Mouse (Mus musculus) heart, postnatal 0 days (tissue): ENCODE results near the gene Kcnk12.

Experiments
- CTCF ChIP-seq: IDR thresholded peaks from 2 replicates; pipeline ENCODE4 v1.5.1; 2016; ENCODE audit warnings: antibody characterized with exemption, control low read depth, low read depth
- EP300 ChIP-seq: IDR thresholded peaks from 2 replicates; pipeline ENCODE4 v1.6.1; 2016; ENCODE audit warnings: antibody characterized with exemption, low read depth

DNA sequence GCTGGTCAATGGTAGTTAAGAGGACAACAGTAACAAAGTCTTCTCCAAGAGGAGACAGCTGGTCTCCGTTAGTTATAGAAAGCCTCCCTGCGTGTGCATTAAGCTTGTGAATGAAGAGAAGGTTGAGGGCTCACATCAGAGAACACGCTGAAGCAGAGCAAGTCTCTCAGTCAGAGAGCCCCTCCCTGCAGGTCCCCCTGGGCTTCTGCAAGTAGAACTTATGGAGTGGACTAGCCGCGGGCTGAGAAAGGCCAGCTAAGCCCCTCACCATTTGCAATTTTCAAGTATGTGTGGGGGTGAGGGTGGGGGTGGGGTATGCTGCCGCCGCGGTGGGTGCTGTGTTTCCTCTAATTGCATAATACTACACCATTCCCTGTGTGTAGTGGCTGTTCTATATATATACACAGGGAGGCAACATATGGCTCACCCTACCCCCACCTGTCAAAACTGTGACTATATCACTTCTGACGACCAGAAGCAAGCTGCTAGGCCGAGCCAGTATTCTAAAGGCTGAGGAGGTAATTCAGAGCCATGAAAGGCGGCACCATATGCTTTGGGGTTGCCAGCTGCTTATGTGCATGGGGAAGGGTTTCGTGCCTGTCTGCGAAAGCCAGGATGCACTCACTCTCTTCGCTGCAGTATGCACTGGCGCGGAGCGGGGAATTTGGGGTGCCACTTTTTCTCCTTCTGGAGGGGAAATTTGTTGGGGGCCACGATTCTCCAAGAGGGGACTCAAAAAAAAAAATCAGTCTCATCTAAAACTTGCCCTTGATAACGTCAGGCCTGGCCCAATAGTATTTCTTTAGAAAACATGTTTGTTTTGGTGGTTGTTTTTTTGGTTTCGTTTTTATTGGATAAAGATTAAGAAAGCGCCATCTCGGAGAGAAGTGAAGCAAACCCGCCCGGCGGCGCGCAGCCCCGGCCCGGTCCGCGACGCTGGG lies 52.5 kb downstream of the Kcnk12 start:
- no peak for TF ChIP-seq EP300
- no peak for TF ChIP-seq CTCF
